Mouse (Mus musculus): ENCODE results near the gene Mettl7a2.
"Not testable (repeated sequence)": the region's sequence is repeated elsewhere in the genome, so short reads cannot be mapped to it uniquely, and the experiment has no call there.

Gene Mettl7a2

GRCm38 (mm10) chr15:100337847-100338246, 15.2 kb upstream of the Mettl7a2 start:
- not testable (repeated sequence) for DNase-seq (ENCODE audit: low spot score in 2 of 2)

GRCm38 (mm10) chr15:100341314-100341980, 11.6 kb upstream of the Mettl7a2 start:
- DNase-seq (ENCODE audit: low spot score in 2 of 2), result not testable (repeated sequence)

GRCm38 (mm10) chr15:100345484-100345883, 7.5 kb upstream of the Mettl7a2 start:
- DNase-seq (ENCODE audit: low spot score in 2 of 2), result no peak

- no peak for DNase-seq (ENCODE audit: low spot score in 2 of 2)
These were observed 6.2 kb upstream of the Mettl7a2 start for GRCm38 (mm10) chr15:100346761-100347160.

GRCm38 (mm10) chr15:100349496-100349895, 3.5 kb upstream of the Mettl7a2 start:
- DNase-seq (ENCODE audit: low spot score in 2 of 2), result no peak

- DNase-seq (ENCODE audit: low spot score in 2 of 2), result no peak
These were observed 1.4 kb upstream of the Mettl7a2 start for GRCm38 (mm10) chr15:100351501-100352060.

GRCm38 (mm10) chr15:100353399-100353798, 399 bp downstream of the Mettl7a2 start:
- not testable (repeated sequence) for DNase-seq (ENCODE audit: low spot score in 2 of 2)

- no peak for DNase-seq (ENCODE audit: low spot score in 2 of 2)
These were observed 2.9 kb downstream of the Mettl7a2 start for GRCm38 (mm10) chr15:100355876-100356275.

- no peak for DNase-seq (ENCODE audit: low spot score in 2 of 2)
These were observed 11.2 kb downstream of the Mettl7a2 start, which contains the start of gene Higd1c for GRCm38 (mm10) chr15:100364242-100364641. Higd1c (plus strand) TSS chr15:100364542.

GRCm38 (mm10) chr15:100365967-100366366, 13.0 kb downstream of the Mettl7a2 start:
- not testable (repeated sequence) for DNase-seq (ENCODE audit: low spot score in 2 of 2)

- no peak for DNase-seq (ENCODE audit: low spot score in 2 of 2)
These were observed 14.1 kb downstream of the Mettl7a2 start for GRCm38 (mm10) chr15:100367119-100367518.

- peak; percentile 45 to 51 for DNase-seq (ENCODE audit: low spot score in 2 of 2)
These were observed 22.1 kb downstream of the Mettl7a2 start for GRCm38 (mm10) chr15:100375066-100375465.

- DNase-seq (ENCODE audit: low spot score in 2 of 2), result not testable (repeated sequence)
These were observed 25.0 kb downstream of the Mettl7a2 start for GRCm38 (mm10) chr15:100377847-100378505.

- DNase-seq (ENCODE audit: low spot score in 2 of 2), result no peak
These were observed 26.7 kb downstream of the Mettl7a2 start for GRCm38 (mm10) chr15:100379658-100380057.

- DNase-seq (ENCODE audit: low spot score in 2 of 2), result no peak
These were observed 27.1 kb downstream of the Mettl7a2 start for GRCm38 (mm10) chr15:100380104-100380503.

GRCm38 (mm10) chr15:100385705-100386104, 32.7 kb downstream of the Mettl7a2 start:
- no peak for DNase-seq (ENCODE audit: low spot score in 2 of 2)

GRCm38 (mm10) chr15:100387544-100388223, 34.7 kb downstream of the Mettl7a2 start:
- DNase-seq (ENCODE audit: low spot score in 2 of 2), result no peak

GRCm38 (mm10) chr15:100388224-100388835, 35.3 kb downstream of the Mettl7a2 start:
- DNase-seq (ENCODE audit: low spot score in 2 of 2), result no peak

- no peak for DNase-seq (ENCODE audit: low spot score in 2 of 2)
These were observed 35.9 kb downstream of the Mettl7a2 start for GRCm38 (mm10) chr15:100388886-100389285.

GRCm38 (mm10) chr15:100391066-100391465, 38.1 kb downstream of the Mettl7a2 start:
- no peak for DNase-seq (ENCODE audit: low spot score in 2 of 2)

- DNase-seq (ENCODE audit: low spot score in 2 of 2), result no peak
These were observed 38.6 kb downstream of the Mettl7a2 start for GRCm38 (mm10) chr15:100391599-100391998.

GRCm38 (mm10) chr15:100393016-100393415, 40.0 kb downstream of the Mettl7a2 start:
- DNase-seq (ENCODE audit: low spot score in 2 of 2), result no peak

Data from right cerebral cortex, postnatal 36 days (tissue).